Mouse (Mus musculus): ENCODE measurements at regions not wholly inside any gene's neighbourhood (a gene's known extent, or its start where the extent isn't known, plus 50 kb on each side); places are given as distances from the start of the nearest gene placed in this dataset.
"Not testable (repeated sequence)": the region's sequence is repeated elsewhere in the genome, so short reads cannot be mapped to it uniquely, and the experiment has no call there.

GRCm38 (mm10) chr7:125182266-125182665, 262.2 kb upstream of the Kdm8 start:
- peak; percentile 39 for DNase-seq

GRCm38 (mm10) chr7:125183011-125183410, 261.5 kb upstream of the Kdm8 start:
- DNase-seq, result not testable (repeated sequence)

- no peak for DNase-seq
Measured at GRCm38 (mm10) chr7:125185037-125185679, 259.3 kb upstream of the Kdm8 start.

- no peak for DNase-seq
Measured at GRCm38 (mm10) chr7:125187011-125187740, 257.3 kb upstream of the Kdm8 start.

- no peak for DNase-seq
Measured at GRCm38 (mm10) chr7:125188986-125189385, 255.5 kb upstream of the Kdm8 start.

GRCm38 (mm10) chr7:125190067-125190466, 254.4 kb upstream of the Kdm8 start:
- DNase-seq, result no peak

GRCm38 (mm10) chr7:125191313-125191712, 253.2 kb upstream of the Kdm8 start:
- DNase-seq, result no peak

- DNase-seq, result no peak
Measured at GRCm38 (mm10) chr7:125211346-125211973, 233.0 kb upstream of the Kdm8 start.

- no peak for DNase-seq
Measured at GRCm38 (mm10) chr7:125214036-125214435, 230.4 kb upstream of the Kdm8 start.

- DNase-seq, result no peak
Measured at GRCm38 (mm10) chr7:125217630-125218029, 226.8 kb upstream of the Kdm8 start.

GRCm38 (mm10) chr7:125222684-125223083, 221.8 kb upstream of the Kdm8 start:
- DNase-seq, result no peak

- DNase-seq, result no peak
Measured at GRCm38 (mm10) chr7:125234911-125235310, 209.6 kb upstream of the Kdm8 start.

GRCm38 (mm10) chr7:125237026-125237425, 207.4 kb upstream of the Kdm8 start:
- DNase-seq, result no peak

- no peak for DNase-seq
Measured at GRCm38 (mm10) chr7:125243021-125243420, 201.5 kb upstream of the Kdm8 start.

GRCm38 (mm10) chr7:125248386-125248785, 196.1 kb upstream of the Kdm8 start:
- DNase-seq, result no peak

GRCm38 (mm10) chr7:125250385-125250784, 194.1 kb upstream of the Kdm8 start:
- no peak for DNase-seq

- peak; percentile 6 for DNase-seq
Measured at GRCm38 (mm10) chr7:125250970-125251585, 193.4 kb upstream of the Kdm8 start.

- DNase-seq, result no peak
Measured at GRCm38 (mm10) chr7:125254302-125254701, 190.2 kb upstream of the Kdm8 start.

- DNase-seq, result peak; percentile 38
Measured at GRCm38 (mm10) chr7:125259016-125259415, 185.5 kb upstream of the Kdm8 start.

GRCm38 (mm10) chr7:125262133-125262532, 182.3 kb upstream of the Kdm8 start:
- no peak for DNase-seq

GRCm38 (mm10) chr7:125262672-125263365, 181.7 kb upstream of the Kdm8 start:
- no peak for DNase-seq

GRCm38 (mm10) chr7:125263756-125264155, 180.7 kb upstream of the Kdm8 start:
- no peak for DNase-seq

GRCm38 (mm10) chr7:125270711-125271110, 173.8 kb upstream of the Kdm8 start:
- DNase-seq, result no peak

Data from layer of hippocampus, adult 9-11 months (tissue).